Mouse (Mus musculus) cortical plate, adult 2 months (tissue): ENCODE measurements around the gene Flt1.

Source experiments
- CTCF ChIP-seq: fragments of 200-500 bp; IDR thresholded peaks from 2 replicates; pipeline ENCODE4 v1.5.1; 2011; ENCODE audit warnings: mild to moderate bottlenecking, control low read depth, low read length; ENCODE audit not compliant: insufficient read depth; ENCODE audit errors: extremely low read depth
- POLR2A ChIP-seq: fragments of 200-500 bp; IDR thresholded peaks from 2 replicates; pipeline ENCODE4 v1.6.1; 2011; ENCODE audit warnings: mild to moderate bottlenecking, low read length, control low read depth; ENCODE audit not compliant: insufficient read depth; ENCODE audit errors: extremely low read depth

- TF ChIP-seq POLR2A = no peak
- TF ChIP-seq CTCF = no peak
Observed at GRCm38 (mm10) chr5:147775222-147775621, 49.4 kb upstream of the Flt1 start.
